10 mouse cellular contexts compared by ENCODE assay signal in genomic region chr11:68216041-68216440, GRCm38 (mm10).
DNase-seq lines count a peak whose midpoint lies in the region; ATAC-seq lines count a peak whose summit lies in the region.
"Had no signal": no experiment of that assay in that cellular context is flagged by ENCODE, and none has a peak within 500 bp of the region (broad histone marks: within the 10 kb centered on the region; RNA-seq: fewer than 3 reads in every experiment).

No protein-coding gene starts in this region.

- no peak overlapping the region for H3K4me3 ChIP-seq in hindbrain, embryonic 12.5 days
- H3K4me3 ChIP-seq in midbrain, embryonic 13.5 days (replicated peaks) = no peak overlapping the region
- H3K4me3 ChIP-seq: heart, embryonic 15.5 days had no signal

- H3K9me3 ChIP-seq in hindbrain, embryonic 12.5 days (replicated peaks) = no peaks in the 10 kb centered on the region
- no peaks in the 10 kb centered on the region for H3K9me3 ChIP-seq in midbrain, embryonic 13.5 days
- H3K9me3 ChIP-seq: heart, embryonic 15.5 days had no signal

- DNase-seq in retina, postnatal 1 day = peak; percentile 15
- no peak for DNase-seq in retina, embryonic 14.5 days (ENCODE audit: low spot score)
- DNase-seq in adipocyte (ENCODE audit: low spot score) = no peak
- no peak for DNase-seq in thymus, adult 18-20 months
- DNase-seq in right cerebral cortex, postnatal 14 days = no peak
- DNase-seq: kidney, postnatal 14 days; lung, adult 2 months had no signal

- 42% methylated on average over 11 of the region's 11 CpGs for WGBS in hindbrain, embryonic 12.5 days
- WGBS in midbrain, embryonic 13.5 days = 45% methylated on average over 11 of the region's 11 CpGs

- H3K4me1 ChIP-seq in hindbrain, embryonic 12.5 days = peaks cover 57% of the 10 kb centered on the region
- H3K4me1 ChIP-seq in midbrain, embryonic 13.5 days (replicated peaks) = peaks cover 58% of the 10 kb centered on the region

- H3K27ac ChIP-seq in hindbrain, embryonic 12.5 days = peak overlapping the region; percentile 85
- H3K27ac ChIP-seq in midbrain, embryonic 13.5 days = peak overlapping the region; percentile 78
- H3K27ac ChIP-seq: heart, embryonic 15.5 days had no signal

- no peak for ATAC-seq in hindbrain, embryonic 12.5 days (ENCODE audit: low FRiP score)
- peak; percentile 6; the same call in 1 of the 2 replicates for ATAC-seq in midbrain, embryonic 13.5 days

- H3K4me2 ChIP-seq in hindbrain, embryonic 12.5 days (replicated peaks) = no peak overlapping the region
- no peak overlapping the region for H3K4me2 ChIP-seq in midbrain, embryonic 13.5 days (replicated peaks)
- H3K4me2 ChIP-seq: heart, embryonic 15.5 days had no signal

- H3K27me3 ChIP-seq in hindbrain, embryonic 12.5 days = no peaks in the 10 kb centered on the region; the same call in 1 of the 2 replicates
- peaks cover 10% of the 10 kb centered on the region; the same call in 1 of the 2 replicates for H3K27me3 ChIP-seq in midbrain, embryonic 13.5 days
- H3K27me3 ChIP-seq: heart, embryonic 15.5 days had no signal

- no peaks in the 10 kb centered on the region for H3K36me3 ChIP-seq in hindbrain, embryonic 12.5 days
- no peaks in the 10 kb centered on the region for H3K36me3 ChIP-seq in midbrain, embryonic 13.5 days

- H3K9ac ChIP-seq in hindbrain, embryonic 12.5 days = no peak overlapping the region
- no peak overlapping the region for H3K9ac ChIP-seq in midbrain, embryonic 13.5 days (replicated peaks)
- H3K9ac ChIP-seq: heart, embryonic 15.5 days had no signal
